Mouse (Mus musculus) E14TG2a.4 (cell line): ENCODE results near the gene Ptprb.

Source experiments
- CTCF ChIP-seq: conservative IDR thresholded peaks from 2 replicates; pipeline ENCODE4 v1.5.1; 2014; ENCODE audit warnings: low read length
- NANOG ChIP-seq: IDR thresholded peaks from 2 replicates; pipeline ENCODE4 v1.6.1; 2014; ENCODE audit warnings: borderline replicate concordance, low read length, mixed read lengths

DNA sequence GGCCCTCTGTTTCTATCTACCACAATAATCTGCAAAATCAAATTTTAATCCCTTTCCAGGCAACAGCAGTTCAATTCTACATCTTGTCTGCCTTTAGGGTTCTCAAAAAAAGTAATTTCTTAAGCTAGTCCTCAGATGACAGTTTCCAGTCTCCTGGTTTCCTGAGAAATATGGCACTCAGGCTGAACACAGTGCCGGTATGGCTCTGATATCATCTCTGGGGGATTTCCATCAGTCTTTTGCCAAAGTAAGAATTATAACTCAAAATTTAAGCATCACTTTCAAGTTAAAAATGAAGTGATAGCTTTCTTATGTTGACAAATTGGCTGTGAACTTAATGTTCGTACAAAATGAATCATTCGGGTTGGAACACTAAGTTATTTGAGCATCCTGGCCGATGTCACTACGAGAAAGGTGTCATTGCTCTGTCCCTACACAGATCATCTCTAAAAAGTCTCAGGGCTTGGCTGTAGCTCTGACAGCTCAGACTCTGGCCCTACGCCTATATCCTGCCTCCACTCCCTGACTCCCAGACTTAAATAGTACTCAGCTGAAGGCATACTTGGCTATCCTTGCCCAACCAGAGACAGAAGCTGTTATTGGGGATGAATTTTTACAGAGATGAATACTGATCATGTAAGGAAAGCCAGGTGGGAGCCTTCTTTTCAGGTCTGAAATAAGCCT is 127.6 kb downstream of the Ptprb start:
- no peak for TF ChIP-seq NANOG
- TF ChIP-seq CTCF: no peak
